Mouse (Mus musculus): ENCODE data around the gene Iqcn. TPM values are rescaled to one million over a fixed set of nuclear protein-coding genes. Genes with fewer than 3 reads are reported as not detected.

The Iqcn gene
- polyA plus RNA-seq, 1 experiment from 2014 or later = not detected

GRCm38 (mm10) chr8:70695318-70696018, 7.8 kb upstream of the Iqcn start:
- Histone ChIP-seq H3K9ac (ENCODE audit: low read depth, low read length) (peak overlapping the region; percentile 46; the same call in 1 of the 2 replicates), H3K4me3 (ENCODE audit: low read depth, low read length) (no peak overlapping the region), H3K4me1 (ENCODE audit: control insufficient read depth, insufficient read depth, low read length) (peaks cover 46% of the 10 kb centered on the region), H3K27ac (replicated peaks; ENCODE audit: low read depth, low read length) (peak overlapping the region; percentile 99), H3K9me3 (ENCODE audit: control insufficient read depth, low read length) (no peaks in the 10 kb centered on the region), H3K36me3 (ENCODE audit: control insufficient read depth, insufficient read depth, low read length) (no peaks in the 10 kb centered on the region), H3K4me2 (ENCODE audit: low read depth, low read length) (peak overlapping the region; percentile 33; the same call in 1 of the 2 replicates), H3K27me3 (replicated peaks; ENCODE audit: control insufficient read depth, insufficient read depth, low read length) (no peaks in the 10 kb centered on the region)
- WGBS = 26% methylated on average over 29 of the region's 32 CpGs
- DNase-seq (ENCODE audit: low spot score) (peak; percentile 74), ATAC-seq (ENCODE audit: low read depth) (no peak; the same call in 1 of the 2 replicates)

- peak; percentile 92 for DNase-seq (ENCODE audit: low spot score)
- Histone ChIP-seq H3K4me3 (ENCODE audit: low read depth, low read length) (peak overlapping the region; percentile 23), H3K27me3 (replicated peaks; ENCODE audit: control insufficient read depth, insufficient read depth, low read length) (no peaks in the 10 kb centered on the region), H3K4me2 (ENCODE audit: low read depth, low read length) (peak overlapping the region; percentile 56), H3K9me3 (ENCODE audit: control insufficient read depth, low read length) (no peaks in the 10 kb centered on the region), H3K27ac (replicated peaks; ENCODE audit: low read depth, low read length) (peak overlapping the region; percentile 99), H3K9ac (ENCODE audit: low read depth, low read length) (peak overlapping the region; percentile 63), H3K36me3 (ENCODE audit: control insufficient read depth, insufficient read depth, low read length) (no peaks in the 10 kb centered on the region), H3K4me1 (ENCODE audit: control insufficient read depth, insufficient read depth, low read length) (peaks cover 46% of the 10 kb centered on the region)
- ATAC-seq (ENCODE audit: low read depth) = no peak
- 7% methylated on average over 29 of the region's 31 CpGs for WGBS
These were observed 7.0 kb upstream of the Iqcn start for GRCm38 (mm10) chr8:70696019-70696885.

- H3K27me3 ChIP-seq (replicated peaks; ENCODE audit: control insufficient read depth, insufficient read depth, low read length) = no peaks in the 10 kb centered on the region
- H3K36me3 ChIP-seq (ENCODE audit: control insufficient read depth, insufficient read depth, low read length) = no peaks in the 10 kb centered on the region
- no peak for ATAC-seq (ENCODE audit: low read depth)
- H3K4me2 ChIP-seq (ENCODE audit: low read depth, low read length) = peak overlapping the region; percentile 56
- peak overlapping the region; percentile 99 for H3K27ac ChIP-seq (replicated peaks; ENCODE audit: low read depth, low read length)
- peak overlapping the region; percentile 63 for H3K9ac ChIP-seq (ENCODE audit: low read depth, low read length)
- peak overlapping the region; percentile 23 for H3K4me3 ChIP-seq (ENCODE audit: low read depth, low read length)
- H3K4me1 ChIP-seq (ENCODE audit: control insufficient read depth, insufficient read depth, low read length) = peaks cover 46% of the 10 kb centered on the region
- no peak for DNase-seq (ENCODE audit: low spot score)
- no peaks in the 10 kb centered on the region for H3K9me3 ChIP-seq (ENCODE audit: control insufficient read depth, low read length)
- WGBS = 21% methylated on average over 3 of the region's 4 CpGs
These were observed 6.3 kb upstream of the Iqcn start for GRCm38 (mm10) chr8:70696946-70697345.

- peak overlapping the region; percentile 61 for H3K4me2 ChIP-seq (ENCODE audit: low read depth, low read length)
- ATAC-seq (ENCODE audit: low read depth) (no peak), DNase-seq (ENCODE audit: low spot score) (no peak)
- no peaks in the 10 kb centered on the region for H3K9me3 ChIP-seq (ENCODE audit: control insufficient read depth, low read length)
- H3K4me1 ChIP-seq (ENCODE audit: control insufficient read depth, insufficient read depth, low read length) = peaks cover 41% of the 10 kb centered on the region
- H3K4me3 ChIP-seq (ENCODE audit: low read depth, low read length) = peak overlapping the region; percentile 96
- WGBS = 68% methylated on average over 12 of the region's 12 CpGs
- H3K27ac ChIP-seq (replicated peaks; ENCODE audit: low read depth, low read length) = peak overlapping the region; percentile 99
- H3K9ac ChIP-seq (ENCODE audit: low read depth, low read length) = peak overlapping the region; percentile 64
- H3K36me3 ChIP-seq (ENCODE audit: control insufficient read depth, insufficient read depth, low read length) = peaks cover 6% of the 10 kb centered on the region; the same call in 1 of the 2 replicates
- no peaks in the 10 kb centered on the region for H3K27me3 ChIP-seq (replicated peaks; ENCODE audit: control insufficient read depth, insufficient read depth, low read length)
These were observed 5.6 kb upstream of the Iqcn start for GRCm38 (mm10) chr8:70697366-70698250.

- Histone ChIP-seq H3K36me3 (ENCODE audit: control insufficient read depth, insufficient read depth, low read length) (peaks cover 15% of the 10 kb centered on the region; the same call in 1 of the 2 replicates), H3K27ac (replicated peaks; ENCODE audit: low read depth, low read length) (peak within 1 kb of the TSS; percentile 99), H3K4me2 (ENCODE audit: low read depth, low read length) (peak within 1 kb of the TSS; percentile 61), H3K9me3 (ENCODE audit: control insufficient read depth, low read length) (no peaks in the 10 kb centered on the region), H3K4me3 (ENCODE audit: low read depth, low read length) (peak within 1 kb of the TSS; percentile 96), H3K27me3 (replicated peaks; ENCODE audit: control insufficient read depth, insufficient read depth, low read length) (no peaks in the 10 kb centered on the region), H3K4me1 (ENCODE audit: control insufficient read depth, insufficient read depth, low read length) (peaks cover 41% of the 10 kb centered on the region), H3K9ac (ENCODE audit: low read depth, low read length) (peak within 1 kb of the TSS; percentile 100)
- ATAC-seq (ENCODE audit: low read depth) (peak; percentile 87), DNase-seq (ENCODE audit: low spot score) (peak; percentile 99)
- 1% methylated on average over 34 of the region's 69 CpGs for WGBS
These were observed 4.7 kb upstream of the Iqcn start, which contains the start of gene Jund for GRCm38 (mm10) chr8:70698310-70699109. Jund (plus strand) TSS chr8:70698949.

- Histone ChIP-seq H3K27ac (replicated peaks; ENCODE audit: low read depth, low read length) (peak overlapping the region; percentile 99), H3K9ac (ENCODE audit: low read depth, low read length) (peak overlapping the region; percentile 100), H3K4me3 (ENCODE audit: low read depth, low read length) (peak overlapping the region; percentile 96), H3K36me3 (ENCODE audit: control insufficient read depth, insufficient read depth, low read length) (peaks cover 17% of the 10 kb centered on the region; the same call in 1 of the 2 replicates), H3K27me3 (replicated peaks; ENCODE audit: control insufficient read depth, insufficient read depth, low read length) (no peaks in the 10 kb centered on the region), H3K9me3 (ENCODE audit: control insufficient read depth, low read length) (no peaks in the 10 kb centered on the region), H3K4me1 (ENCODE audit: control insufficient read depth, insufficient read depth, low read length) (peaks cover 41% of the 10 kb centered on the region), H3K4me2 (ENCODE audit: low read depth, low read length) (peak overlapping the region; percentile 61)
- 0% methylated on average over 27 of the region's 89 CpGs for WGBS
- DNase-seq (ENCODE audit: low spot score) = no peak
- no peak for ATAC-seq (ENCODE audit: low read depth)
These were observed 4.0 kb upstream of the Iqcn start for GRCm38 (mm10) chr8:70699116-70699833.

- ATAC-seq (ENCODE audit: low read depth) = no peak
- WGBS = 0% methylated on average over 44 of the region's 59 CpGs
- H3K4me3 ChIP-seq (ENCODE audit: low read depth, low read length) = peak overlapping the region; percentile 96
- DNase-seq (ENCODE audit: low spot score) = peak; percentile 89
- H3K9me3 ChIP-seq (ENCODE audit: control insufficient read depth, low read length) = no peaks in the 10 kb centered on the region
- H3K4me2 ChIP-seq (ENCODE audit: low read depth, low read length) = peak overlapping the region; percentile 61
- peaks cover 21% of the 10 kb centered on the region; the same call in 1 of the 2 replicates for H3K36me3 ChIP-seq (ENCODE audit: control insufficient read depth, insufficient read depth, low read length)
- no peaks in the 10 kb centered on the region for H3K27me3 ChIP-seq (replicated peaks; ENCODE audit: control insufficient read depth, insufficient read depth, low read length)
- H3K9ac ChIP-seq (ENCODE audit: low read depth, low read length) = peak overlapping the region; percentile 100
- H3K27ac ChIP-seq (replicated peaks; ENCODE audit: low read depth, low read length) = peak overlapping the region; percentile 99
- peaks cover 39% of the 10 kb centered on the region for H3K4me1 ChIP-seq (ENCODE audit: control insufficient read depth, insufficient read depth, low read length)
These were observed 3.3 kb upstream of the Iqcn start for GRCm38 (mm10) chr8:70699834-70700554.
